Mouse (Mus musculus) spleen, adult 2 months (tissue): ENCODE data around the gene Pid1.

Experiments
- CTCF ChIP-seq: fragments of 200-500 bp; IDR thresholded peaks from 2 replicates; pipeline ENCODE4 v1.5.1; 2011; ENCODE audit warnings: mild to moderate bottlenecking, inconsistent platforms; ENCODE audit not compliant: insufficient read depth, insufficient read length, insufficient replicate concordance; ENCODE audit errors: extremely low read depth
- POLR2A ChIP-seq: fragments of 200-500 bp; IDR thresholded peaks from 2 replicates; pipeline ENCODE4 v1.6.1; 2011; ENCODE audit warnings: low read depth, low read length, inconsistent platforms

- TF ChIP-seq CTCF: no peak
- TF ChIP-seq POLR2A: no peak
These were observed 208.4 kb downstream of the Pid1 start for GRCm38 (mm10) chr1:84155585-84155930.
